Mouse (Mus musculus): ENCODE data around the gene Aar2. TPM values are rescaled to one million over a fixed set of nuclear protein-coding genes. Genes with fewer than 3 reads are reported as not detected.

Aar2 gene
- polyA plus RNA-seq, 1 experiment from 2014 or later, result 37.4 TPM

DNA sequence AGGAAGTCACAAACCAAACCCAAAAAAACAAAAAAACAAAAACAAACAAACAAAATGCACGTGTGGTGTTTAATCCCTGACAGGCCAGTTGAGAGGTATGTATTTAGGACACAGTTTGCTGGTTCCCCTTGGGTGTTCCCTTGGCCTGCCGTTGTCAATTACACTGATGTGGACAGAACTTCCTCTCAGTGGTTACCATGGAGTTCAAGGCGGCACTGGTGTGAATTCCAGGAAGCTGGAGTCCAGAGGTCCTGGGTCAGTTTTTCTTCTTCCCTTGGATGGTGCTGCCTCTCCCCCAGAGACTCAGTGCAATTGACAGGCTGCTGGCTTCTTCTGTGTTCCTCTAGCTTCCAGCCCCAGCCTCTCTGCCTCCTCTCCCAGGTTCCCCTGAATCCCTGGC lies 23.3 kb upstream of the Aar2 start:
- WGBS, result 41% methylated on average over 3 of the region's 3 CpGs
- Histone ChIP-seq H3K27ac (no peak overlapping the region), H3K36me3 (peaks cover 58% of the 10 kb centered on the region), H3K9me3 (no peaks in the 10 kb centered on the region), H3K4me3 (no peak overlapping the region), H3K9ac (no peak overlapping the region), H3K4me1 (no peaks in the 10 kb centered on the region), H3K27me3 (no peaks in the 10 kb centered on the region), H3K4me2 (replicated peaks) (no peak overlapping the region)
- ATAC-seq (ENCODE audit: low FRiP score, low read depth), result no peak

GRCm38 (mm10) chr2:156529726-156530125 lies 17.7 kb upstream of the Aar2 start:
- Histone ChIP-seq H3K4me3 (no peak overlapping the region), H3K4me2 (replicated peaks) (no peak overlapping the region), H3K4me1 (no peaks in the 10 kb centered on the region), H3K27me3 (no peaks in the 10 kb centered on the region), H3K36me3 (peaks cover 40% of the 10 kb centered on the region), H3K9ac (no peak overlapping the region), H3K27ac (no peak overlapping the region), H3K9me3 (no peaks in the 10 kb centered on the region)
- WGBS, result 57% methylated on average over 2 of the region's 2 CpGs
- ATAC-seq (ENCODE audit: low FRiP score, low read depth), result no peak

DNA sequence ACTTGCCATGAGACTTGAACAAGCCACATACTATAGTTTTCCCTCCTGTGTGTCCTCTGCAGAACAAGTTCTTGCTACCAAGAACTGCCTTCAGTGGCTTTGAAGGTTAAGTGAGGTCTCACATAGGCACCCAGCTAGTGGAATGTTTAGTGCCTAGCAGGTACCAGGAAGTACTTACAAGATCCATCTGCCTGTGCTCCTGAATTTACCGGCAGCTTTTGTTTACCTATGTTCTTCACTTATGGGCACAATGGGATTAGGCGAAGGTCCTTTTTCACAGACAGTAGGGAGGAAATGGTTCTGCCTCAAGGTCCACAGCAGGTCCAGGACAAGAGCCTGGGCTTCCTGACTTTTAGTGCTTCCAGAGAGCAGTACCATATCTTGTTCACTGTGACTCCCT lies 14.2 kb upstream of the Aar2 start:
- no peak overlapping the region for H3K4me2 ChIP-seq (replicated peaks)
- H3K9me3 ChIP-seq, result no peaks in the 10 kb centered on the region
- H3K27ac ChIP-seq, result no peak overlapping the region
- no peak for ATAC-seq (ENCODE audit: low FRiP score, low read depth)
- no peak overlapping the region for H3K4me3 ChIP-seq
- peaks cover 33% of the 10 kb centered on the region for H3K36me3 ChIP-seq
- WGBS, result 83% methylated on average over 2 of the region's 2 CpGs
- H3K27me3 ChIP-seq, result no peaks in the 10 kb centered on the region
- H3K4me1 ChIP-seq, result no peaks in the 10 kb centered on the region
- no peak overlapping the region for H3K9ac ChIP-seq

DNA sequence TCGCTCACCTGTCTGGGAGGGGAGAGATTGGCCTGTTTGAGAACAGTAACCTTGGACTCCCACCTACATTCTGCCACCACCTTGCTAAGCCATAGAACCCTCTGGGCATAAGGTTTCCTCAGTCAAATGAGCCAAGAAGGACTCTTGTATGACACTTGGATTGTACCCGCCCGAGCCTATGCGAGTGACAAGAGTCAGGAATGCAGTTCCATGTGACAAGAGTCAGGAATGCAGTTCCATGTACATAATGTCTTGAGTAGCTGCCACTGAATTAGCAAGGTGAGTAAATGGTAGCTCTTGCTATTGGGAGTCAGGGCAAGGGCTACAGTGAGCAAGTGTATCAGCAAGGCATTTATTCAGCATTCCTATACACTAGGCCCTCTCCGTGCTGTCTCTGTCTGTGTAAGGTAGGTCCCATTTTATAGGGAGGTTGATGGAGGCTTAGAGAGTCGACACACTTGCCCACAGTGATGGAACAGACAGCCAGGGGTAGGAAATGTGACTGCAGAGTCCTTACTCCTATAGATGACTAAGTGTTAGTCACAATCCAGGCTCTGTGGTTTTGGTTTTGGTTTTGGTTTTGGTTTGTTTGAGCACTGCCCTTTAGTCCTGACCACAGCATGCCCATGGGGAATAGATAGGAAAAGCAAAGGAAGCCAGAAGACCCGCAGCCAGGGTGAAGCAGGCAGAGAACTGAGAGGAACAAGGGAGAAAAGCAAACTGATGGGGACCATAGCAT lies 8.4 kb upstream of the Aar2 start:
- Histone ChIP-seq H3K9me3 (no peaks in the 10 kb centered on the region), H3K4me3 (no peak overlapping the region), H3K36me3 (peaks cover 48% of the 10 kb centered on the region), H3K4me2 (replicated peaks) (no peak overlapping the region), H3K9ac (no peak overlapping the region), H3K27me3 (no peaks in the 10 kb centered on the region), H3K27ac (no peak overlapping the region), H3K4me1 (no peaks in the 10 kb centered on the region)
- ATAC-seq (ENCODE audit: low FRiP score, low read depth), result no peak
- 81% methylated on average over 7 of the region's 7 CpGs for WGBS

- H3K4me2 ChIP-seq (replicated peaks), result no peak overlapping the region
- no peak overlapping the region for H3K27ac ChIP-seq
- H3K4me3 ChIP-seq, result no peak overlapping the region
- no peak overlapping the region for H3K9ac ChIP-seq
- peaks cover 35% of the 10 kb centered on the region for H3K36me3 ChIP-seq
- no peaks in the 10 kb centered on the region for H3K9me3 ChIP-seq
- no peak for ATAC-seq (ENCODE audit: low FRiP score, low read depth)
- 82% methylated on average over 7 of the region's 7 CpGs for WGBS
- no peaks in the 10 kb centered on the region for H3K27me3 ChIP-seq
- H3K4me1 ChIP-seq, result no peaks in the 10 kb centered on the region
Observed at GRCm38 (mm10) chr2:156540991-156541390, 6.4 kb upstream of the Aar2 start.

- Histone ChIP-seq H3K27ac (no peak overlapping the region), H3K4me2 (replicated peaks) (no peak overlapping the region), H3K9me3 (no peaks in the 10 kb centered on the region), H3K9ac (no peak overlapping the region), H3K4me1 (peaks cover 4% of the 10 kb centered on the region; the same call in 1 of the 2 replicates), H3K27me3 (no peaks in the 10 kb centered on the region), H3K4me3 (no peak overlapping the region), H3K36me3 (peaks cover 30% of the 10 kb centered on the region)
- 73% methylated on average over 8 of the region's 8 CpGs for WGBS
- ATAC-seq (ENCODE audit: low FRiP score, low read depth), result no peak
Observed at GRCm38 (mm10) chr2:156542410-156542809, 5.0 kb upstream of the Aar2 start.

GRCm38 (mm10) chr2:156543804-156544203 lies 3.6 kb upstream of the Aar2 start:
- ATAC-seq (ENCODE audit: low FRiP score, low read depth), result no peak
- Histone ChIP-seq H3K9ac (no peak overlapping the region), H3K4me2 (replicated peaks) (no peak overlapping the region), H3K27me3 (no peaks in the 10 kb centered on the region), H3K4me3 (no peak overlapping the region), H3K27ac (no peak overlapping the region), H3K4me1 (peaks cover 13% of the 10 kb centered on the region), H3K36me3 (peaks cover 20% of the 10 kb centered on the region), H3K9me3 (no peaks in the 10 kb centered on the region)
- WGBS, result 69% methylated on average over 3 of the region's 3 CpGs

- H3K27me3 ChIP-seq, result no peaks in the 10 kb centered on the region
- no peak overlapping the region for H3K9ac ChIP-seq
- H3K4me3 ChIP-seq, result no peak overlapping the region
- H3K4me2 ChIP-seq (replicated peaks), result no peak overlapping the region
- H3K4me1 ChIP-seq, result peaks cover 8% of the 10 kb centered on the region
- H3K9me3 ChIP-seq, result no peaks in the 10 kb centered on the region
- H3K27ac ChIP-seq, result no peak overlapping the region
- peaks cover 63% of the 10 kb centered on the region for H3K36me3 ChIP-seq
- 94% methylated on average over 4 of the region's 4 CpGs for WGBS
- ATAC-seq (ENCODE audit: low FRiP score, low read depth), result no peak
Observed at GRCm38 (mm10) chr2:156552421-156552820, 5.0 kb downstream of the Aar2 start.

DNA sequence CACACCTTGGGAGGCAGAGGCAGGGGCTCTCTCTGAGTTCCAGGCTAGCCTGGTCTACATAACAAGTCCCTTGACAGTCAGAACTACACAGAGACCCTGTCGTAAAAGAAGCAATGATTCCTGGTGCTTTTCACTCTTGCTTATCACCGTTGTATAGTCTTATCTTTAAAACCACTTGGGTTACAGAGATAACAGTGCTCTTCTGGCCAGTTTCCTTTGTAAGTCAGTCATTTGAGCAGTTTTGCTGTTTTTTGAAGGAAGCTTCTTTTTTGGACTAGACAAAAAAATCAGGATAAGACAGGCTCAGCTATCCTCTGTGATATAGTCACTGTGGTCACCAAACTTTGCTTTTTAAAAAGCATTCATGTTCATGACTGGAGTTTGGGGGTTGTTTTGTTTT lies 14.4 kb downstream of the Aar2 start:
- Histone ChIP-seq H3K4me2 (replicated peaks) (no peak overlapping the region), H3K27me3 (no peaks in the 10 kb centered on the region), H3K27ac (no peak overlapping the region), H3K36me3 (peaks cover 69% of the 10 kb centered on the region), H3K9me3 (no peaks in the 10 kb centered on the region), H3K4me3 (no peak overlapping the region), H3K4me1 (peaks cover 5% of the 10 kb centered on the region; the same call in 1 of the 2 replicates), H3K9ac (no peak overlapping the region)
- 91% methylated on average over 2 of the region's 2 CpGs for WGBS
- ATAC-seq (ENCODE audit: low FRiP score, low read depth), result no peak

DNA sequence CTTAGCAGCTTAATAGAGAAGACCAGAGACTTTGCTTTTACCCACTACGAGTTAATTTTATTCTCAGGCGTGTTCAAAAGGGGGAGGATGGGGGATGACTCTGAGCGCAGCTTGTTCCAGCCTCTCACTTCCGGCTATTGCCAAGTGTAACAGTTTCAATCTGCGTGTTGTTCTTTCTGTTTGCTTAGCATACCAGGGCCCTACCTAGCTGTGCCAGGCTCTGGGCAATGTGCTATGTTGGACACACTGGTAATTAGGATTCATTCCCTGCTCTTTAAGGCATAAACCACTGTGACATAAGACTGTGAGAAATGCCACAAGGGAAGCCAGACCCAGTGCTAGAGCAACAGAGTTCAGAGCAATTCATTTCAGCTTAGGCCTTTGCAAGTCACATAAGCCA lies 16.2 kb downstream of the Aar2 start:
- H3K4me1 ChIP-seq, result peaks cover 5% of the 10 kb centered on the region; the same call in 1 of the 2 replicates
- no peak overlapping the region for H3K27ac ChIP-seq
- WGBS, result 88% methylated on average over 5 of the region's 5 CpGs
- no peak overlapping the region for H3K4me2 ChIP-seq (replicated peaks)
- no peak for ATAC-seq (ENCODE audit: low FRiP score, low read depth)
- no peak overlapping the region for H3K9ac ChIP-seq
- H3K36me3 ChIP-seq, result peaks cover 69% of the 10 kb centered on the region
- no peak overlapping the region for H3K4me3 ChIP-seq
- H3K27me3 ChIP-seq, result no peaks in the 10 kb centered on the region
- no peaks in the 10 kb centered on the region for H3K9me3 ChIP-seq

DNA sequence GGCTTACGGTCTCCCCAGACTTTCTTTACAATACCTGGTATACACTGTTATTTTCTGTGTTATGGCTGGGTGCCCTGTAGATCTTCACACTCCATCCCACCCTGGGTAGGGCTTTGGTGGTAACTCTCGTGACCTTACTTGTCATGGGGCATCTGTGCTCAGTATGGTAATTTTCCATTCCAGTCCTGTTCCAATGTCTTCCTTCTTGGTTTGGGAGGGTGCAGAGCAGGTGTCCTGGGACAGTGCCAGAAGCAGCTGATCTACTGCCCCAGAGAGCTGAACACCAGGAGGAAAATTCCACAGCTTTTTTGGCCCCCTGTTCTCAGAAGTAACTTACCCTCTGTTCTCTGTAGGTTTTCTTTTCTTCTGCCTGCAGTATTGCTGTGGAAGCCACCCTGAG lies 19.1 kb downstream of the Aar2 start:
- Histone ChIP-seq H3K4me2 (replicated peaks) (no peak overlapping the region), H3K4me1 (peaks cover 5% of the 10 kb centered on the region; the same call in 1 of the 2 replicates), H3K9me3 (no peaks in the 10 kb centered on the region), H3K27me3 (no peaks in the 10 kb centered on the region), H3K36me3 (peaks cover 62% of the 10 kb centered on the region), H3K9ac (no peak overlapping the region), H3K27ac (no peak overlapping the region), H3K4me3 (no peak overlapping the region)
- 85% methylated on average over 2 of the region's 2 CpGs for WGBS
- no peak for ATAC-seq (ENCODE audit: low FRiP score, low read depth)

DNA sequence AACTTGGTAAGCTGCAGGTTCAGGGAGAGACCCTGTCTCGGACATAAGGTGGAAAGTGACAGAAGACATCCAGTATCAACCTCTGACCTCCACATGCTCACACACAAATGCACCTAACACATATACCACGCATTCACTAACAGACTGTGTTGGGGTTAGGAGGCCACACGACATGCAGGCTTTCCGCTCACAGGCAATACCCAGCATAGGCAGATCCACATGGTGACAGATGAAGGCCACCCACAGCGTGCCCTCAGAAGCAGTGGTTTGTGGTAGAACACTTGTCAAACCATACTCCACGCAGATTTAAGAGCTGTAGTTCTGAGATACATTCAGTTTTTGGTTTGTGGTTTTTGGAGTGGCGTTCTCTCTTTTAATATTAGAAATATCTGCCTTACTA lies 21.3 kb downstream of the Aar2 start:
- WGBS, result 93% methylated on average over 7 of the region's 7 CpGs
- H3K36me3 ChIP-seq, result peaks cover 54% of the 10 kb centered on the region
- no peak for ATAC-seq (ENCODE audit: low FRiP score, low read depth)
- no peak overlapping the region for H3K9ac ChIP-seq
- no peak overlapping the region for H3K27ac ChIP-seq
- H3K4me1 ChIP-seq, result peaks cover 5% of the 10 kb centered on the region; the same call in 1 of the 2 replicates
- H3K4me2 ChIP-seq (replicated peaks), result no peak overlapping the region
- no peaks in the 10 kb centered on the region for H3K27me3 ChIP-seq
- H3K9me3 ChIP-seq, result no peaks in the 10 kb centered on the region
- no peak overlapping the region for H3K4me3 ChIP-seq

GRCm38 (mm10) chr2:156569261-156569660 lies 21.9 kb downstream of the Aar2 start:
- H3K4me1 ChIP-seq, result peaks cover 5% of the 10 kb centered on the region; the same call in 1 of the 2 replicates
- no peak overlapping the region for H3K4me3 ChIP-seq
- peaks cover 48% of the 10 kb centered on the region for H3K36me3 ChIP-seq
- H3K9me3 ChIP-seq, result no peaks in the 10 kb centered on the region
- ATAC-seq (ENCODE audit: low FRiP score, low read depth), result no peak
- no peaks in the 10 kb centered on the region for H3K27me3 ChIP-seq
- H3K4me2 ChIP-seq (replicated peaks), result no peak overlapping the region
- no peak overlapping the region for H3K9ac ChIP-seq
- WGBS, result 93% methylated on average over 3 of the region's 3 CpGs
- H3K27ac ChIP-seq, result no peak overlapping the region

Measured in limb, embryonic 13.5 days (tissue).